Mouse (Mus musculus) bone marrow, adult 2 months (tissue): ENCODE data around the gene Pdgfa.

Source experiments
- CTCF ChIP-seq: fragments of 200-500 bp; IDR thresholded peaks from 2 replicates; pipeline ENCODE4 v1.5.1; 2011; ENCODE audit warnings: low read length, control low read depth; ENCODE audit not compliant: control insufficient read depth, insufficient read depth
- POLR2A ChIP-seq: fragments of 200-500 bp; IDR thresholded peaks from 2 replicates; pipeline ENCODE4 v1.6.1; 2011; ENCODE audit warnings: low read depth, mild to moderate bottlenecking, control low read depth, low read length, borderline replicate concordance; ENCODE audit not compliant: control insufficient read depth

DNA sequence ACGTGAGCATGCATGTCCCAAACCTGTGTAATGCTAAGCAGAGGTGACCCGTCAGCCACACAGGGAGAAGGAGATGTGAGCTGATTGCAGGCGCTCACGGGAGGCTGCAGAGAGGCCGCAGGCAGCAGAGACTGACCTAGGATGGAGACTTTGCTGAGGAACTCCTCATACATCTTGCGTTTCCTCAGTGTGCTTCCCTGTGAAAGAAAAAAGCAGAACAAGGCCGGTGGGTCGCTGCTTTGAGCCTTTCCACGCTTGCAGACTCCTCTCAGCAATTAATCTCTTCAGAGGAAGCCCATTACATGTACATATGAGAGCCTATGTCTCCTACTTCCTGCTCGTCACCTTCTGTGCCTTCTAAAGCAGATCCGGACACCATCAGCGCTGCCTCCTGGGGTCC lies 45.1 kb upstream of the Pdgfa start:
- TF ChIP-seq CTCF: no peak
- no peak for TF ChIP-seq POLR2A
